Mouse (Mus musculus) midbrain, embryonic 15.5 days (tissue): ENCODE measurements around the gene Jmjd1c. TPM values are rescaled to one million over a fixed set of nuclear protein-coding genes. Genes with fewer than 3 reads are reported as not detected.

Source experiments
- ATAC-seq: fragments of 200-750 bp; cut with Nextera tagmentation; replicated peaks from 2 replicates; pipeline ENCODE4 v1.8.0; 2017; ENCODE audit warnings: moderate TSS enrichment
- H3K27ac ChIP-seq: fragments of 300-500 bp; sonication (generic); 2 replicates; pipeline ENCODE4 v1.5.1; 2015; ENCODE audit warnings: mild to moderate bottlenecking, inconsistent platforms
- H3K27me3 ChIP-seq: fragments of 300-500 bp; sonication (generic); replicated peaks from 2 replicates; pipeline ENCODE4 v1.6.1; 2015; ENCODE audit warnings: inconsistent platforms
- H3K36me3 ChIP-seq: fragments of 300-500 bp; sonication (generic); replicated peaks from 2 replicates; pipeline ENCODE4 v1.6.1; 2015; ENCODE audit warnings: inconsistent platforms
- H3K4me1 ChIP-seq: fragments of 300-500 bp; sonication (generic); 2 replicates; pipeline ENCODE4 v1.6.1; 2015; ENCODE audit warnings: inconsistent platforms
- H3K4me2 ChIP-seq: fragments of 300-500 bp; sonication (generic); 2 replicates; pipeline ENCODE4 v1.6.1; 2015; ENCODE audit warnings: inconsistent platforms, mild to moderate bottlenecking, moderate library complexity
- H3K4me3 ChIP-seq: fragments of 300-500 bp; sonication (generic); 2 replicates; pipeline ENCODE4 v1.5.1; 2015; ENCODE audit warnings: mild to moderate bottlenecking, inconsistent platforms
- H3K9ac ChIP-seq: fragments of 300-500 bp; sonication (generic); 2 replicates; pipeline ENCODE4 v1.6.1; 2015; ENCODE audit warnings: mild to moderate bottlenecking, inconsistent platforms
- H3K9me3 ChIP-seq: fragments of 300-500 bp; sonication (generic); 2 replicates; pipeline ENCODE4 v1.6.1; 2016; ENCODE audit warnings: inconsistent platforms
- WGBS: fragments of 180-500 bp; shearing (Covaris S2); methylation state at CpG from one replicate; pipeline ENCODE4 v1.1.7; 2015; ENCODE audit warnings: mixed read lengths; 5-methylcytosine and 5-hydroxymethylcytosine counted together
- polyA plus RNA-seq: library from polyadenylated mRNA; unstranded; fragments of >200 nt; fragmentation: Nextera tagmentation; extraction: Ambion mirVana; gene quantifications from 2 replicates; pipeline ENCODE4 v1.2.1, GENCODE M21; 2015

Gene Jmjd1c
- polyA plus RNA-seq, 1 experiment from 2014 or later = 53.8 TPM

DNA sequence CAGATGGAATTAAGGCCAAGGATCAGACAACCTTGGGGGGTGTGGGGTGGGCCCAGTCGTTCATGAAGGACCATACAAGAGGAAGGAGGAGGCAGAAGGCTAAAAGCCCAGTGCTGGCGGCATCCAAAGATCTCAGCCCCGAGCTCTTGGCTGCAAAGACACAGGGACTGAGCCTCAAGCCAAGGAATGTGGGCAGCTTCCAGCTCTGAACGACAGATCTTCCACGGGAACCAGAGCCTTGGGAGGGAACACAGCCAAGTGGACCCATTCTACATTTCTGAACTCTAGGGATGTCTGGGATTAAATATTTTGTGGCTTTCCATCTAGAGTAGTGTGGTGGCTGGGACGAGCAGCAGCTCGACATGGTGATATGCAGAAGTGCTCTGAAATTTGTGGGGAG is 37.6 kb upstream of the Jmjd1c start:
- H3K36me3 ChIP-seq = no peaks in the 10 kb centered on the region
- H3K4me1 ChIP-seq = peaks cover 27% of the 10 kb centered on the region
- no peak overlapping the region for H3K4me3 ChIP-seq
- 67% methylated on average over 7 of the region's 7 CpGs for WGBS
- H3K9ac ChIP-seq = no peak overlapping the region
- ATAC-seq = 0 out of 2 replicates have a peak, but pooled peaks have one; percentile 41
- H3K27ac ChIP-seq = peak overlapping the region; percentile 57; the same call in 1 of the 2 replicates
- no peak overlapping the region for H3K4me2 ChIP-seq
- H3K27me3 ChIP-seq = no peaks in the 10 kb centered on the region
- H3K9me3 ChIP-seq = no peaks in the 10 kb centered on the region

- Histone ChIP-seq H3K36me3 (no peaks in the 10 kb centered on the region), H3K27ac (peak overlapping the region; percentile 57; the same call in 1 of the 2 replicates), H3K4me3 (no peak overlapping the region), H3K4me1 (peaks cover 23% of the 10 kb centered on the region), H3K9ac (no peak overlapping the region), H3K4me2 (no peak overlapping the region), H3K9me3 (no peaks in the 10 kb centered on the region), H3K27me3 (no peaks in the 10 kb centered on the region)
- ATAC-seq = 0 out of 2 replicates have a peak, but pooled peaks have one; percentile 9
- 71% methylated on average over 6 of the region's 6 CpGs for WGBS
Measured at GRCm38 (mm10) chr10:67058702-67059101, 37.2 kb upstream of the Jmjd1c start.

GRCm38 (mm10) chr10:67061367-67061801 is 34.5 kb upstream of the Jmjd1c start:
- H3K4me3 ChIP-seq = no peak overlapping the region
- H3K36me3 ChIP-seq = no peaks in the 10 kb centered on the region
- 0 out of 2 replicates have a peak overlapping the region, but pooled peaks have one; percentile 3 for H3K4me2 ChIP-seq
- ATAC-seq = no peak
- H3K4me1 ChIP-seq = peaks cover 25% of the 10 kb centered on the region
- H3K27me3 ChIP-seq = no peaks in the 10 kb centered on the region
- peak overlapping the region; percentile 59 for H3K27ac ChIP-seq
- H3K9me3 ChIP-seq = no peaks in the 10 kb centered on the region
- no peak overlapping the region for H3K9ac ChIP-seq
- WGBS = 32% methylated on average over 10 of the region's 10 CpGs

- Histone ChIP-seq H3K27me3 (no peaks in the 10 kb centered on the region), H3K27ac (peak overlapping the region; percentile 59; the same call in 1 of the 2 replicates), H3K4me2 (no peak overlapping the region), H3K4me3 (no peak overlapping the region), H3K4me1 (peaks cover 22% of the 10 kb centered on the region), H3K9ac (no peak overlapping the region), H3K9me3 (no peaks in the 10 kb centered on the region), H3K36me3 (no peaks in the 10 kb centered on the region)
- 63% methylated on average over 4 of the region's 4 CpGs for WGBS
- ATAC-seq = no peak
Measured at GRCm38 (mm10) chr10:67061823-67062222, 34.1 kb upstream of the Jmjd1c start.

- Histone ChIP-seq H3K27me3 (no peaks in the 10 kb centered on the region), H3K9ac (no peak overlapping the region), H3K27ac (peak overlapping the region; percentile 28; the same call in 1 of the 2 replicates), H3K4me3 (no peak overlapping the region), H3K4me1 (peaks cover 19% of the 10 kb centered on the region), H3K4me2 (no peak overlapping the region), H3K9me3 (no peaks in the 10 kb centered on the region), H3K36me3 (no peaks in the 10 kb centered on the region)
- ATAC-seq = no peak
- 73% methylated on average over 7 of the region's 7 CpGs for WGBS
Measured at GRCm38 (mm10) chr10:67065277-67065887, 30.5 kb upstream of the Jmjd1c start.

DNA sequence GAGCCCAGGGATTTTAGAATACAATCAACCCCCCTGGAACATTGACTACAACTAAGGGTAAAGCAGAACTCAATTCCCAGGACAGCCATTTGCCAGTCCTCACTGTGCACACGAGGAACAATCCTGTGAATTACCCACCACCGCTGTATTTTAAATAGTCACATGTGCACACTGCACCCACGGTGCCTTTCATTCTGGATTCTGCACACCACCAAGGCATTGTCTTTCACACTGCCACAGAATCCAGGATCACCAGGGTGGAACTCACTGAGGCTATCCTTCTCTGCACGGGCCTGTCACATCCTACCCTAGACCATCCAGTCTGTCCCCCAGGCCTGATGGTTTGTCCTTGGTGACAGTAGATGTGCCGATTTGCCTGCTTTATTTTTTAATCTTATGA is 30.0 kb upstream of the Jmjd1c start:
- no peaks in the 10 kb centered on the region for H3K27me3 ChIP-seq
- H3K36me3 ChIP-seq = no peaks in the 10 kb centered on the region
- H3K27ac ChIP-seq = peak overlapping the region; percentile 28
- H3K4me2 ChIP-seq = no peak overlapping the region
- 17% methylated on average over 5 of the region's 5 CpGs for WGBS
- peaks cover 18% of the 10 kb centered on the region for H3K4me1 ChIP-seq
- no peaks in the 10 kb centered on the region for H3K9me3 ChIP-seq
- H3K4me3 ChIP-seq = no peak overlapping the region
- ATAC-seq = peak; percentile 38; the same call in 1 of the 2 replicates
- no peak overlapping the region for H3K9ac ChIP-seq

DNA sequence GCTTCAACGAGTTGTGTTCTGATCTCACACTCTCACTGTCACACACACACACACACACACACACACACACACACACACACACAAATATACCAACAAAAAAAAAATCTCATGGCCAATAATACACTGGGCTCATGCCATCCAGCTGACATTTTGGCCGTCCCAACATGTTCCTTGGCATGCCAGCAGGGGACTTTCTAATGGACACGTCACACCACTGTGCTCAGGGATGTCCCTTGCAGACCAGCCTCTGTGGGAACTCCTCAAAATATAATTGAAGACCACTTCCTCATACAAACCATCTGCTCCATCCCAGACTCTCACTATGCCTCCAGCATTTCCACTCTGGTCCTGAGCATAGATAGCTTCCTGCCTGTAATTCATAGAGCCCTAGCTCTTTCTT is 29.5 kb upstream of the Jmjd1c start:
- H3K4me1 ChIP-seq = peaks cover 13% of the 10 kb centered on the region
- H3K9ac ChIP-seq = no peak overlapping the region
- H3K4me3 ChIP-seq = no peak overlapping the region
- H3K27me3 ChIP-seq = no peaks in the 10 kb centered on the region
- ATAC-seq = no peak
- H3K27ac ChIP-seq = no peak overlapping the region
- 40% methylated on average over 3 of the region's 3 CpGs for WGBS
- H3K36me3 ChIP-seq = no peaks in the 10 kb centered on the region
- H3K4me2 ChIP-seq = no peak overlapping the region
- H3K9me3 ChIP-seq = no peaks in the 10 kb centered on the region

- 95% methylated on average over 10 of the region's 10 CpGs for WGBS
- H3K27ac ChIP-seq = no peak overlapping the region
- no peak overlapping the region for H3K4me2 ChIP-seq
- H3K4me3 ChIP-seq = no peak overlapping the region
- ATAC-seq = no peak
- no peak overlapping the region for H3K9ac ChIP-seq
- no peaks in the 10 kb centered on the region for H3K9me3 ChIP-seq
- H3K36me3 ChIP-seq = no peaks in the 10 kb centered on the region
- peaks cover 10% of the 10 kb centered on the region for H3K4me1 ChIP-seq
- H3K27me3 ChIP-seq = no peaks in the 10 kb centered on the region
Measured at GRCm38 (mm10) chr10:67069013-67069412, 26.9 kb upstream of the Jmjd1c start.

DNA sequence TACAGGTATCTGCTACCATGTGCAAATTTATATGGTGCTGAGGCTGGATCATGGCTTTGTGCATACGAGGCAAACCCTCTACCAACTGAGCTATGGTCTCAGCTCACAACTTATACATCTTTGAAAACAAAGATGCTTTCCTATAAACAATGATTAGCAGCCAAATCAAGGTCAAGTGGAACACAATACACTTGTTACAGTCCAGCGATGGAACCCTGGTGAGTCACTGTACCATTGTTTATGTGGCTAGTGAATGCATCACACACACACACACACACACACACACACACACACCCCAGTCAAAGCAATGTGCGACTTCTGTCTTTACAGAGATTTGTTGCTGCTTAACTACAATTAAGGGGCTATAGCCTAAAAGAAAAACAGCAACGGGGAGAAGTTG is 24.5 kb upstream of the Jmjd1c start:
- Histone ChIP-seq H3K27ac (no peak overlapping the region), H3K9me3 (no peaks in the 10 kb centered on the region), H3K36me3 (no peaks in the 10 kb centered on the region), H3K4me2 (no peak overlapping the region), H3K4me3 (no peak overlapping the region), H3K27me3 (no peaks in the 10 kb centered on the region), H3K9ac (no peak overlapping the region), H3K4me1 (peaks cover under 1% of the 10 kb centered on the region; the same call in 1 of the 2 replicates)
- ATAC-seq = no peak
- 84% methylated on average over 4 of the region's 4 CpGs for WGBS

DNA sequence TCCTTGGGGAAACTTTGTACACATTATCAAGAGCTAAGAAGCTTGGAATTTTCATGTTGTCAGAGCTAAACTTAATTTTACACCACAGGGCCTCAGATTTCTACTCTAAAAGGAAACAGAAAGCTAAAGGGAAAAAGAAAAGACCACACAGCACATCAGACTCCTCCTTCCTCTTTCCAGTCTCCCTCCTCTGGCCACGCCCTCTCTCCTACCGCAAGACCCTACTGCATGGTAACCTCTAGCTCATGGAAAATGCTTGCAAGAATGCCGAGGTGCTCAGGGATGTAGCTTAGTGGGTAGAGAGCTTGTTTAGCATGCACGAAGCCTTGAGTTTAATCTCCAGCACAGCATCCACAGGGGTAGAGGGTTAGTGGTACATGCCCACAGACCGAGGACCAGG is 24.0 kb upstream of the Jmjd1c start:
- WGBS = 91% methylated on average over 5 of the region's 5 CpGs
- ATAC-seq = no peak
- Histone ChIP-seq H3K9ac (no peak overlapping the region), H3K27me3 (no peaks in the 10 kb centered on the region), H3K4me2 (no peak overlapping the region), H3K4me3 (no peak overlapping the region), H3K9me3 (no peaks in the 10 kb centered on the region), H3K36me3 (no peaks in the 10 kb centered on the region), H3K27ac (no peak overlapping the region), H3K4me1 (peaks cover 6% of the 10 kb centered on the region; the same call in 1 of the 2 replicates)

GRCm38 (mm10) chr10:67072600-67072999 is 23.3 kb upstream of the Jmjd1c start:
- no peak overlapping the region for H3K9ac ChIP-seq
- no peaks in the 10 kb centered on the region for H3K27me3 ChIP-seq
- H3K4me3 ChIP-seq = no peak overlapping the region
- no peaks in the 10 kb centered on the region for H3K36me3 ChIP-seq
- ATAC-seq = no peak
- WGBS = 93% methylated on average over 4 of the region's 4 CpGs
- H3K27ac ChIP-seq = no peak overlapping the region
- no peak overlapping the region for H3K4me2 ChIP-seq
- H3K9me3 ChIP-seq = no peaks in the 10 kb centered on the region
- H3K4me1 ChIP-seq = peaks cover 6% of the 10 kb centered on the region; the same call in 1 of the 2 replicates

- Histone ChIP-seq H3K9ac (no peak overlapping the region), H3K4me2 (no peak overlapping the region), H3K9me3 (no peaks in the 10 kb centered on the region), H3K36me3 (no peaks in the 10 kb centered on the region), H3K27ac (no peak overlapping the region), H3K4me1 (peaks cover 6% of the 10 kb centered on the region; the same call in 1 of the 2 replicates), H3K4me3 (no peak overlapping the region), H3K27me3 (no peaks in the 10 kb centered on the region)
- ATAC-seq = no peak
- WGBS = 96% methylated on average over 8 of the region's 8 CpGs
Measured at GRCm38 (mm10) chr10:67073577-67073976, 22.3 kb upstream of the Jmjd1c start.
